Mouse (Mus musculus): ENCODE results near the gene Gm11127.
"Not testable (repeated sequence)": the region's sequence is repeated elsewhere in the genome, so short reads cannot be mapped to it uniquely, and the experiment has no call there.

- not testable (repeated sequence) for TF ChIP-seq ZKSCAN1 (IDR thresholded peaks at IDR 0.05; ENCODE audit: low read depth, low read length); CTCF (IDR thresholded peaks at IDR 0.05 in 2 of 3, conservative IDR thresholded peaks at IDR 0.05 in 1 of 3; ENCODE audit: control insufficient read depth in 1 of 3, insufficient read depth in 1 of 3, low read depth in 2 of 3, low read length in 3 of 3, poor library complexity in 1 of 3, severe bottlenecking in 1 of 3); USF1 (IDR thresholded peaks at IDR 0.05; ENCODE audit: low read depth, low read length)
Measured at GRCm38 (mm10) chr17:36091933-36092332, 33.8 kb upstream of the Gm11127 start.
